ENCODE assay signal across 14 mouse cellular contexts in genomic region chr12:80065049-80065448, GRCm38 (mm10). TPM values are rescaled to one million over a fixed set of nuclear protein-coding genes. Genes with fewer than 3 reads are reported as not detected.
DNase-seq lines count a peak whose midpoint lies in the region; ATAC-seq and TF ChIP-seq lines count a peak whose summit lies in the region.
"Had no signal": no experiment of that assay in that cellular context is flagged by ENCODE, and none has a peak within 500 bp of the region (broad histone marks: within the 10 kb centered on the region; RNA-seq: fewer than 3 reads in every experiment).

No protein-coding gene starts in this region.

- in situ Hi-C loops in CH12.LX (cut with MboI; ENCODE audit: low pct_ligation_motif_present, low pct_unique_long_range_greater_than_20kb, low sequenced_read_pairs): loop anchor here (5.0 kb wide), 1 partner anchor 37 kb away; no protein-coding TSS in a partner anchor

- no peak; the same call in none of the 2 replicates for TF ChIP-seq RAD21 in CH12.LX (IDR thresholded peaks at IDR 0.05; ENCODE audit: low read depth, low read length)

- peak overlapping the region; percentile 17; the same call in 1 of the 2 replicates for H3K9ac ChIP-seq in CH12.LX (ENCODE audit: insufficient read depth, low read depth)
- no peak overlapping the region for H3K9ac ChIP-seq in hindbrain, embryonic 14.5 days
- no peak overlapping the region for H3K9ac ChIP-seq in midbrain, embryonic 15.5 days
- H3K9ac ChIP-seq: embryonic facial prominence, embryonic 13.5 days had no signal

- dilution Hi-C loops in CH12.LX (cut with MboI; ENCODE audit: extremely low pct_ligation_motif_present, extremely low pct_unique_long_range_greater_than_20kb, low sequenced_read_pairs): no loop called here

- H3K27ac ChIP-seq in CH12.LX (ENCODE audit: insufficient read depth, low read depth): peak overlapping the region; percentile 45; the same call in 1 of the 2 replicates
- H3K27ac ChIP-seq in embryonic facial prominence, embryonic 10.5 days (replicated peaks): peak overlapping the region; percentile 92
- H3K27ac ChIP-seq in hindbrain, embryonic 14.5 days: peak overlapping the region; percentile 74
- peak overlapping the region; percentile 27; the same call in 1 of the 2 replicates for H3K27ac ChIP-seq in midbrain, embryonic 15.5 days
- no peak overlapping the region for H3K27ac ChIP-seq in thymus, adult 2 months (ENCODE audit: control insufficient read depth, insufficient read depth, low read length)
- H3K27ac ChIP-seq: embryonic facial prominence, embryonic 13.5 days; kidney, postnatal 0 days; macrophage had no signal

- ATAC-seq in hindbrain, embryonic 14.5 days (ENCODE audit: low FRiP score): no peak
- no peak for ATAC-seq in midbrain, embryonic 15.5 days (replicated peaks)
- no peak for ATAC-seq in erythroid progenitor cell, adult 5-6 weeks (replicated peaks; ENCODE audit: low FRiP score, poor library complexity, severe bottlenecking)

- intact Hi-C loops in left cerebral cortex, postnatal 10 days (cut with DNase I): no loop called here

- 86% methylated on average over 8 of the region's 8 CpGs for WGBS in embryonic facial prominence, embryonic 10.5 days
- WGBS in hindbrain, embryonic 14.5 days: 72% methylated on average over 8 of the region's 8 CpGs
- 73% methylated on average over 8 of the region's 8 CpGs for WGBS in midbrain, embryonic 15.5 days
- 71% methylated on average over 8 of the region's 8 CpGs for WGBS in thymus, adult 2 months

- H3K27me3 ChIP-seq in CH12.LX (replicated peaks): no peaks in the 10 kb centered on the region
- H3K27me3 ChIP-seq in embryonic facial prominence, embryonic 10.5 days (replicated peaks; ENCODE audit: low read depth, poor library complexity, severe bottlenecking): no peaks in the 10 kb centered on the region
- H3K27me3 ChIP-seq in hindbrain, embryonic 14.5 days (ENCODE audit: control insufficient read depth, insufficient read depth, low read length): no peaks in the 10 kb centered on the region
- no peaks in the 10 kb centered on the region for H3K27me3 ChIP-seq in midbrain, embryonic 15.5 days (replicated peaks)
- H3K27me3 ChIP-seq in thymus, adult 2 months (ENCODE audit: control insufficient read depth, insufficient read depth, low read length): no peaks in the 10 kb centered on the region
- H3K27me3 ChIP-seq: embryonic facial prominence, embryonic 13.5 days had no signal

- no peaks in the 10 kb centered on the region for H3K36me3 ChIP-seq in CH12.LX (replicated peaks in 1 of 2; ENCODE audit: control insufficient read depth in 1 of 2, insufficient read depth in 1 of 2, low read length in 1 of 2)
- no peaks in the 10 kb centered on the region for H3K36me3 ChIP-seq in embryonic facial prominence, embryonic 10.5 days (replicated peaks)
- no peaks in the 10 kb centered on the region for H3K36me3 ChIP-seq in hindbrain, embryonic 14.5 days (replicated peaks; ENCODE audit: control insufficient read depth, insufficient read depth)
- no peaks in the 10 kb centered on the region for H3K36me3 ChIP-seq in midbrain, embryonic 15.5 days (replicated peaks)
- no peaks in the 10 kb centered on the region for H3K36me3 ChIP-seq in thymus, adult 2 months (ENCODE audit: control insufficient read depth, insufficient read depth, low read length)
- H3K36me3 ChIP-seq: embryonic facial prominence, embryonic 13.5 days had no signal

- TF ChIP-seq EP300 in CH12.LX (IDR thresholded peaks at IDR 0.05; ENCODE audit: low read length): peak; percentile 92

- H3K79me2 ChIP-seq in CH12.LX (replicated peaks; ENCODE audit: control insufficient read depth, extremely low read depth, insufficient read depth, poor library complexity, severe bottlenecking): no peaks in the 10 kb centered on the region

- no peak for TF ChIP-seq POLR2A in CH12.LX (IDR thresholded peaks at IDR 0.05; ENCODE audit: low read depth, low read length)
- no peak for TF ChIP-seq POLR2A in thymus, adult 2 months (IDR thresholded peaks at IDR 0.05; ENCODE audit: control insufficient read depth, extremely low read depth, insufficient read depth, low read length, poor library complexity)

- no peak for TF ChIP-seq CTCF in CH12.LX (conservative IDR thresholded peaks at IDR 0.05 in 1 of 2, IDR thresholded peaks at IDR 0.05 in 1 of 2; ENCODE audit: low read depth in 2 of 2, low read length in 2 of 2)
- no peak for TF ChIP-seq CTCF in thymus, adult 2 months (IDR thresholded peaks at IDR 0.05; ENCODE audit: borderline replicate concordance, control insufficient read depth, extremely low read depth, insufficient read depth, low read length, poor library complexity)

- peak; percentile 75 for DNase-seq in CH12.LX (ENCODE audit: extremely low read depth)
- no peak for DNase-seq in embryonic facial prominence, embryonic 10.5 days (ENCODE audit: low spot score)
- DNase-seq in hindbrain, embryonic 14.5 days (ENCODE audit: low spot score): no peak
- DNase-seq in thymus, adult 2 months: no peak
- DNase-seq in left cerebral cortex, postnatal 10 days (ENCODE audit: extremely low spot score in 1 of 2, low spot score in 2 of 2): no peak
- DNase-seq: adrenal gland, postnatal 10 days; gastrocnemius, postnatal 36 days; right cerebral cortex, postnatal 25 days had no signal

- 0 out of 2 replicates have a peak overlapping the region, but pooled peaks have one; percentile 3 for H3K4me2 ChIP-seq in CH12.LX (ENCODE audit: insufficient read depth, low read depth, poor library complexity, severe bottlenecking)
- no peak overlapping the region for H3K4me2 ChIP-seq in hindbrain, embryonic 14.5 days (replicated peaks)
- no peak overlapping the region for H3K4me2 ChIP-seq in midbrain, embryonic 15.5 days
- H3K4me2 ChIP-seq: embryonic facial prominence, embryonic 13.5 days; liver, embryonic 11.5 days had no signal

- peaks cover 57 to 97% of the 10 kb centered on the region in 2 experiments for H3K4me1 ChIP-seq in CH12.LX (ENCODE audit: control insufficient read depth in 1 of 2, insufficient read depth in 2 of 2)
- peaks cover 64% of the 10 kb centered on the region for H3K4me1 ChIP-seq in embryonic facial prominence, embryonic 10.5 days
- peaks cover 46% of the 10 kb centered on the region for H3K4me1 ChIP-seq in hindbrain, embryonic 14.5 days (replicated peaks; ENCODE audit: control insufficient read depth, insufficient read depth, low read length)
- H3K4me1 ChIP-seq in midbrain, embryonic 15.5 days: peaks cover 38% of the 10 kb centered on the region
- H3K4me1 ChIP-seq in thymus, adult 2 months (replicated peaks; ENCODE audit: control insufficient read depth, insufficient read depth, low read length): peaks cover 44% of the 10 kb centered on the region

- no peaks in the 10 kb centered on the region for H3K9me3 ChIP-seq in CH12.LX (replicated peaks; ENCODE audit: low read length)
- no peaks in the 10 kb centered on the region for H3K9me3 ChIP-seq in embryonic facial prominence, embryonic 10.5 days
- no peaks in the 10 kb centered on the region for H3K9me3 ChIP-seq in hindbrain, embryonic 14.5 days (ENCODE audit: control insufficient read depth, low read length)
- no peaks in the 10 kb centered on the region for H3K9me3 ChIP-seq in midbrain, embryonic 15.5 days
- H3K9me3 ChIP-seq: embryonic facial prominence, embryonic 13.5 days had no signal

- no peak overlapping the region for H3K4me3 ChIP-seq in CH12.LX (replicated peaks in 1 of 3; ENCODE audit: low read depth in 2 of 3, low read length in 2 of 3, poor library complexity in 1 of 3)
- no peak overlapping the region for H3K4me3 ChIP-seq in embryonic facial prominence, embryonic 10.5 days
- H3K4me3 ChIP-seq in hindbrain, embryonic 14.5 days (replicated peaks; ENCODE audit: low read length): no peak overlapping the region
- H3K4me3 ChIP-seq in midbrain, embryonic 15.5 days: no peak overlapping the region
- no peak overlapping the region for H3K4me3 ChIP-seq in thymus, adult 2 months (ENCODE audit: control insufficient read depth, insufficient read depth, low read length)
- H3K4me3 ChIP-seq: embryonic facial prominence, embryonic 13.5 days had no signal

TF ChIP-seq in CH12.LX, 34 proteins besides CTCF, POLR2A, EP300 and RAD21 (continues in another document):
- TF ChIP-seq ZNF384 (IDR thresholded peaks at IDR 0.05; ENCODE audit: low read depth, low read length) (no peak), ZKSCAN1 (IDR thresholded peaks at IDR 0.05; ENCODE audit: borderline replicate concordance, low read depth, low read length) (no peak), MYC (IDR thresholded peaks at IDR 0.05; ENCODE audit: low read depth, low read length) (0 out of 2 replicates have a peak, but pooled peaks have one; percentile 28), POLR2AphosphoS2 (IDR thresholded peaks at IDR 0.05; ENCODE audit: low read depth, low read length) (no peak), SMC3 (IDR thresholded peaks at IDR 0.05; ENCODE audit: low read depth, low read length) (peak; percentile 23), KAT2A (IDR thresholded peaks at IDR 0.05; ENCODE audit: insufficient replicate concordance, low read length) (no peak), UBTF (IDR thresholded peaks at IDR 0.05; ENCODE audit: low read depth, low read length) (no peak), USF1 (IDR thresholded peaks at IDR 0.05; ENCODE audit: low read depth, low read length) (no peak), GABPA (IDR thresholded peaks at IDR 0.05; ENCODE audit: insufficient replicate concordance, low read depth, low read length) (no peak), TCF12 (IDR thresholded peaks at IDR 0.05; ENCODE audit: low read depth, low read length) (peak; percentile 60), PAX5 (IDR thresholded peaks at IDR 0.05; ENCODE audit: low read length) (no peak), BHLHE40 (IDR thresholded peaks at IDR 0.05; ENCODE audit: low read depth, low read length) (peak; percentile 97), USF2 (conservative IDR thresholded peaks at IDR 0.05; ENCODE audit: low read depth, low read length) (no peak), NELFE (IDR thresholded peaks at IDR 0.05; ENCODE audit: low read depth, low read length) (no peak), SIN3A (IDR thresholded peaks at IDR 0.05; ENCODE audit: low read length) (peak; percentile 73), HCFC1 (IDR thresholded peaks at IDR 0.05; ENCODE audit: low read depth, low read length) (peak; percentile 22; the same call in 1 of the 2 replicates)

RNA-seq across cellular contexts. Expression of gene Zfp36l1, which starts 47.8 kb away (rescaled TPM):
- 42.3 and 50.7 TPM in 2 replicates for total RNA-seq in CH12.LX (2012; rRNA removed)
- 26.2 and 32.7 TPM in 2 replicates for total RNA-seq in CH12.LX (2014; rRNA removed)
- polyA plus RNA-seq in CH12.LX (2012; ENCODE audit: insufficient read length, low read depth): 175 and 192 TPM in 2 replicates
- polyA plus RNA-seq in embryonic facial prominence, embryonic 10.5 days (2016; fragmentation: Nextera tagmentation; extraction: Ambion mirVana): 114 and 119 TPM in 2 replicates
- 47.7 and 48.8 TPM in 2 replicates for polyA plus RNA-seq in hindbrain, embryonic 14.5 days (2014; fragmentation: Nextera tagmentation; extraction: Ambion mirVana)
- polyA plus RNA-seq in midbrain, embryonic 15.5 days (2015; fragmentation: Nextera tagmentation; extraction: Ambion mirVana): 37.1 and 41.4 TPM in 2 replicates
- polyA plus RNA-seq in thymus, adult 2 months (2012; rRNA removed): 253 and 297 TPM in 2 replicates
- 10 to 100 TPM; 36.4 to 46.9 TPM for total RNA-seq in left cerebral cortex, postnatal 10 days (2021)
- total RNA-seq in erythroid progenitor cell, adult 5-6 weeks (2015; ENCODE audit: low replicate concordance): 52.0 and 100 TPM in 2 replicates
- 5.8 and 9.2 TPM in 2 replicates for total RNA-seq in erythroid progenitor cell, adult 5-6 weeks (2017; ENCODE audit: low replicate concordance)
